Mouse (Mus musculus): Measurements from ENCODE around the gene Olfr212.

- TF ChIP-seq MAX (IDR thresholded peaks at IDR 0.05; ENCODE audit: low read length) (no peak), CTCF (IDR thresholded peaks at IDR 0.05 in 2 of 3, conservative IDR thresholded peaks at IDR 0.05 in 1 of 3; ENCODE audit: control insufficient read depth in 1 of 3, insufficient read depth in 1 of 3, low read depth in 2 of 3, low read length in 3 of 3, poor library complexity in 1 of 3, severe bottlenecking in 1 of 3) (no peak), POLR2A (IDR thresholded peaks at IDR 0.05; ENCODE audit: control insufficient read depth in 1 of 2, insufficient read depth in 1 of 2, low read depth in 1 of 2, low read length in 2 of 2, poor library complexity in 1 of 2) (no peak), MAFK (IDR thresholded peaks at IDR 0.05; ENCODE audit: borderline replicate concordance, low read depth, low read length) (no peak), EP300 (IDR thresholded peaks at IDR 0.05; ENCODE audit: low read depth in 1 of 2, low read length in 2 of 2) (peak; percentile 82 to 89), POLR2AphosphoS2 (IDR thresholded peaks at IDR 0.05; ENCODE audit: low read length) (no peak), ZKSCAN1 (IDR thresholded peaks at IDR 0.05; ENCODE audit: low read depth, low read length) (no peak), ETS1 (IDR thresholded peaks at IDR 0.05; ENCODE audit: low read depth, low read length) (peak; percentile 58; the same call in 1 of the 2 replicates), TBP (IDR thresholded peaks at IDR 0.05; ENCODE audit: low read depth, low read length) (no peak), ELF1 (IDR thresholded peaks at IDR 0.05; ENCODE audit: low read depth, low read length) (0 out of 2 replicates have a peak, but pooled peaks have one; percentile 25), GATA1 (IDR thresholded peaks at IDR 0.05; ENCODE audit: low read depth, low read length) (peak; percentile 74)
Measured at GRCm38 (mm10) chr6:116458728-116459127, 47.6 kb upstream of the Olfr212 start.
